Mouse (Mus musculus) layer of hippocampus, postnatal 25 days (tissue): Measurements from ENCODE around the gene Clec2e. TPM values are rescaled to one million over a fixed set of nuclear protein-coding genes. Genes with fewer than 3 reads are reported as not detected.

Source experiments
- DNase-seq, 2 experiments: peaks; one replicate each; pipeline ENCODE4 v3.0.0; 2022; ENCODE audit warnings: mixed read lengths in 2 of 2, low spot score in 1 of 2; ENCODE audit errors: extremely low spot score in 1 of 2
- total RNA-seq, 2 experiments: library from RNA; stranded (reverse); gene quantifications; 2 replicates each; pipeline ENCODE4 v1.2.3; 2021

Clec2e gene
- total RNA-seq, 2 experiments from 2014 or later = not detected

GRCm38 (mm10) chr6:129065857-129066256 lies 34.9 kb downstream of the Clec2e start:
- DNase-seq = no peak

- DNase-seq = no peak
Observed at GRCm38 (mm10) chr6:129065407-129065806, 35.3 kb downstream of the Clec2e start.

- no peak for DNase-seq
Observed at GRCm38 (mm10) chr6:129058013-129058412, 42.7 kb downstream of the Clec2e start.

GRCm38 (mm10) chr6:129056237-129056636 lies 44.5 kb downstream of the Clec2e start:
- DNase-seq = no peak

GRCm38 (mm10) chr6:129051731-129052130 lies 49.0 kb downstream of the Clec2e start:
- no peak for DNase-seq

- no peak for DNase-seq
Observed at GRCm38 (mm10) chr6:129051086-129051485, 49.6 kb downstream of the Clec2e start.

GRCm38 (mm10) chr6:129049596-129050251 lies 51.0 kb downstream of the Clec2e start:
- DNase-seq = no peak

- no peak for DNase-seq
Observed at GRCm38 (mm10) chr6:129048857-129049473, 51.7 kb downstream of the Clec2e start.

- no peak for DNase-seq
Observed at GRCm38 (mm10) chr6:129048381-129048780, 52.3 kb downstream of the Clec2e start.

- DNase-seq = no peak
Observed at GRCm38 (mm10) chr6:129045601-129046000, 55.1 kb downstream of the Clec2e start, which contains the start of gene Klrb1f. Gene Klrb1f (plus strand): TSS chr6:129045901.

- no peak for DNase-seq
Observed at GRCm38 (mm10) chr6:129042470-129042869, 58.2 kb downstream of the Clec2e start.

Other genes starting within 250 kb of the Clec2e start
- gene Clec2i, start 213.3 kb downstream of the Clec2e start, total RNA-seq = not detected
- gene BC035044, start 209.8 kb downstream of the Clec2e start, total RNA-seq = 1 to 10 TPM; 1.5 to 2.3 TPM
- under 1 TPM in 1 of 2 experiments, not detected in 1; 0.39 TPM for gene Clec2g, start 166.5 kb downstream of the Clec2e start, total RNA-seq
- gene Klrb1f, start 55.0 kb downstream of the Clec2e start, total RNA-seq = not detected
- 1 to 10 TPM; 6.2 to 7.4 TPM for gene Clec2d, start 79.7 kb upstream of the Clec2e start, total RNA-seq
- gene Cd69, start 174.5 kb upstream of the Clec2e start, total RNA-seq = not detected
- gene 4922502D21Rik, start 230.9 kb upstream of the Clec2e start, total RNA-seq = not detected
- not detected for gene Clec12a, start 241.8 kb upstream of the Clec2e start, total RNA-seq